Mouse (Mus musculus): ENCODE measurements at regions not wholly inside any gene's neighbourhood (a gene's known extent, or its start where the extent isn't known, plus 50 kb on each side); places are given as distances from the start of the nearest gene placed in this dataset.

DNA sequence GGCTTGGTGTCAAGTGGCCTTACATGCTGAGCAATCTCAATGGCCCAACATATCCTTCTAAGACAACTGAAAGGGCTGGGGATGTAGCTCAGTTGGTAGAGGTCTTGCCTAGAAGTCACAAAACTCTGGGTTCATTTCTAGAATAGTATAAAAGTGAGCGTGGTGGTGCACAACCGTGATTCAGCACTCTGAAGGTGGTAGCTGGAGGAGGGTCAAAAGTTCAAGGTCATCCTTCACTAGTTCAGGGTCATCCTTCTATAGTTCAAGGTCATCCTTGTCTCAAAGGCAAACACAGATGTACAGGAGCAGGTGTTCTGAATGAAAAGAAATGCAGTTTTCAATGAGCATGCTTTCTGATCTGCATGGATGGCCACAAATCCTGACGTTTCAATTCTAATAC, 101.5 kb upstream of the Marcks start:
- 80% methylated on average over 3 of the region's 3 CpGs for WGBS
- Histone ChIP-seq H3K27me3 (ENCODE audit: low read depth, poor library complexity, severe bottlenecking) (no peaks in the 10 kb centered on the region), H3K27ac (replicated peaks) (no peak overlapping the region), H3K4me3 (no peak overlapping the region), H3K9me3 (replicated peaks) (no peaks in the 10 kb centered on the region), H3K4me1 (peaks cover under 1% of the 10 kb centered on the region; the same call in 1 of the 2 replicates), H3K36me3 (no peaks in the 10 kb centered on the region)
- DNase-seq (ENCODE audit: low spot score) = no peak

DNA sequence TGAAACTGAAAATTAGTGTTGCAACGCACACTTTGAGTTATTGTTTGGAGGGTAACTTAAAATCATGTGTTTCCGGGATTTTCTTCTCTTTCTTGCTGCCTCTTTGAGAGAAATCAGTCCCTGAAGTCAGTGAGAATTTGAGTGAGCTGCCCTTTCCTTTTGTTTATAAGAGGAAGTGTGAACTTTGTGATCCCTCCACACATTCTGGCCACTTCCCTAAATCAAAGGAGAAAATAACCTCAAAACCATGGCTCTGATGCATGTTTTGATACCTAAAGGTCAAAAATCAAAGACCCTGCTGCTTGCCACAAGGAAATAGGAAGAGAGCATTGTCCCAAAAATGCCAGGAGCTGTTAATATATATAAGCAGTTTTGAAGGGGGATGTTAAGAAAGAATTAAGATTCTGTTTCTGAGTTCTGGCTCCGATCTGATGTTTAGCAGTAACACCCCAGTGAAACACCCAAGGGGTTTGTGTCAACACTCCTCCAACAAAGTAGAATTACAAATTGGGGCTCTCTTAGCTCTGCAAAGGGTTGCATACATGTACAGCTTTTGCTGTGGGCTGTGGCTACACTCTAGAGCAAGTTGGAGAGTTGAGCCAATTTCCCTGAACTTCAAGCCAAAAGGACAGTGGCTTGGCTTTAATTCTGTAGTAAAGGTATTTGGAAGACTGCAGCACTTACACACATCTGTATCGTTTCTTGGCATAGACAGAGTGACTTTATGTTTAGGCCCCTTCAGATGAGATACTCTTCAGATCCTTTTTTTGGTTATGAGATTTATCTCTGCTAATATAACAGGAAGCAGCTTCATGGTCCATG, 97.5 kb upstream of the Marcks start:
- Histone ChIP-seq H3K4me1 (peaks cover 24% of the 10 kb centered on the region), H3K36me3 (no peaks in the 10 kb centered on the region), H3K27me3 (ENCODE audit: low read depth, poor library complexity, severe bottlenecking) (no peaks in the 10 kb centered on the region), H3K27ac (replicated peaks) (no peak overlapping the region), H3K9me3 (replicated peaks) (no peaks in the 10 kb centered on the region), H3K4me3 (no peak overlapping the region)
- WGBS = 78% methylated on average over 4 of the region's 4 CpGs
- no peak for DNase-seq (ENCODE audit: low spot score)

DNA sequence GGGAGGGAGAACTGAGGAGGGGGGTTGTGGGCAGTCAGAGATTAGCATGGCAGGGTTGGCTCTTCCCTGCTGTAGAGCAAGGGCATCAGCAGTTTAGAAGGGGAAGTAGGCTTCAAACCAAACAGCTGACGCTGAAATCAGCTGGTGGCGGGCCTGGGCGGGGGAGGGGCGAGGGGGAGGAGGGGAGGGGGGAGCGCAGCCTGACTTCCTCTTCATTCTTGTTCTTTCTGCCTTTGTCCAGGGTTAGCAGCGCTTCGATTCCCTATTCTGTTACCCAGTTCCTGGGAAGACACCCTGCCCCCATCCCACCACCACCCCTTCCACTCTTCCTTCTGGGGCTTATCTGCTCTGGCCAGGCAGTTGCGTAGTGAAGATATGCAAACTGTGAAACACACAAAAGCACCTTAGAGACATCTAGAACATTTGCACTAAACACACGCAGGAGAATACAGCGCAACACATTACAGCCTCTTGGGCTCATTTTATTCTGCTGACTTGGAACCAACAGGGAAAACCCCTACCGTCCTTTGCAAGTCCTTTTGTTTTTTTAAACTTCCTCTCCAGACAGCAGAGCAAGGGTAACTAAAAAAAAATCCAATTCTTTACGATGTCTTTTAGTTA, 93.3 kb upstream of the Marcks start:
- Histone ChIP-seq H3K27ac (replicated peaks) (peak overlapping the region; percentile 82), H3K4me1 (peaks cover 26% of the 10 kb centered on the region), H3K27me3 (ENCODE audit: low read depth, poor library complexity, severe bottlenecking) (no peaks in the 10 kb centered on the region), H3K36me3 (no peaks in the 10 kb centered on the region), H3K4me3 (peak overlapping the region; percentile 34), H3K9me3 (replicated peaks) (no peaks in the 10 kb centered on the region)
- peak; percentile 68 for DNase-seq (ENCODE audit: low spot score)
- WGBS = 13% methylated on average over 12 of the region's 12 CpGs

DNA sequence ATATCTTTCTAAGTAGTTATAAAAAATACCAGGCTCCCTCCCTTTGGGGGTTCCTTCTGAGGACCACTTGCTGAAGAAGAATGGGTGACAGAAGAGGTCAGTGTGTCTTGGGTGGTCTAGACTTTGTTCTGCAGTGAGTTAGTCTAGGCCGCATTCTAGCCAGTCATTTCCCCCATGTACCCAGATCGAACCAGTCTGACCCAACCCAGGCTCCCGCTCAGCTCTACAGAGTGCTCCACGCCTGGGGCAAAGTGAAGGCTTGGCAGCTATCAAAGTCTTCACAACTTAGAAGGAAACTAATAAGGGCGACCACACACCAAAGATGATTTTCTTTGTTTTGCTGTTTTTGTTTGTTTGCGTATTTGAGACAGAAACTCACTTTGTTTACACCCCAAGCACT, 92.4 kb upstream of the Marcks start:
- H3K27ac ChIP-seq (replicated peaks) = peak overlapping the region; percentile 43; the same call in 1 of the 2 replicates
- H3K27me3 ChIP-seq (ENCODE audit: low read depth, poor library complexity, severe bottlenecking) = no peaks in the 10 kb centered on the region
- DNase-seq (ENCODE audit: low spot score) = no peak
- H3K4me1 ChIP-seq = peaks cover 26% of the 10 kb centered on the region
- H3K36me3 ChIP-seq = no peaks in the 10 kb centered on the region
- WGBS = 91% methylated on average over 6 of the region's 6 CpGs
- no peaks in the 10 kb centered on the region for H3K9me3 ChIP-seq (replicated peaks)
- no peak overlapping the region for H3K4me3 ChIP-seq

DNA sequence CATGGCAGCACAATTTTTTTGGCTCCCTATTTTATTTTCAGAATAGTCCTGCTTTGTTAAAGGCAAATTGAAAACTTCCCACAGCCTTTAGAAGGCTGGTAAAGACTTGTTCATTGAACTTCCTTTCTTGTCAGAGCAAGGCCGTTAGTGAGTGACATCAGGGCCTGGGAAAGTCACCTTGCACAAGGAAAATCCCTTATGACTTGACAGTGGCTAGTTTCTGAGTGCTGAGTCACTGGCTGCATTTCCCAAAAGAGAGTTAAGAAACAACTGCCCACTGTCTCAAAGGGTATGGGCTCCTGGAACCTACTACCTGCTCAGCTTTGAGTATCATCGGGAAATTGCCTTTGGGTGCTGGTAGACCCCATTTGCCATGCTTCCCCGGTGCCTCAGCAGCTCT, 89.2 kb upstream of the Marcks start:
- no peak for DNase-seq (ENCODE audit: low spot score)
- Histone ChIP-seq H3K27me3 (ENCODE audit: low read depth, poor library complexity, severe bottlenecking) (no peaks in the 10 kb centered on the region), H3K36me3 (no peaks in the 10 kb centered on the region), H3K27ac (replicated peaks) (no peak overlapping the region), H3K9me3 (replicated peaks) (no peaks in the 10 kb centered on the region), H3K4me1 (peaks cover 22% of the 10 kb centered on the region), H3K4me3 (no peak overlapping the region)
- 85% methylated on average over 3 of the region's 3 CpGs for WGBS

DNA sequence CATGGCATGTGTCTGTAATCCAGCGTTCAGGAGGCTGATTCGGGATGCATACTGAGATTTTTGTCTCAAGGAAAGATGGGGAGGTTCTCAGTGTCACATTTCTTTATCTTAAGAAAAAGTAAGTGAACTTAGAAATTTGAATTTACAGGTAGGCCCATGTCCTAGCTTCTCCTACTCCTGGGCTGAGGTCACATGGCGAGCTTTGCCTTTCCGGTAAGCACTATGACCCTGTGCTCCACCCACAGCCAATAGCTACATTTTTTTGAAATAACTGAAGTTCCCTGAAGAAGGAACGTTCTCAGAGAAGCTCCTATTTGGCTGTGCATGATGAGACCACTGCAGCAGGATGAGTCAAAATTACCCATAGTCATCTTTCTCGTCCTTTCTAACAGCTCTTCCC, 83.0 kb upstream of the Marcks start:
- no peak overlapping the region for H3K27ac ChIP-seq (replicated peaks)
- H3K4me3 ChIP-seq = no peak overlapping the region
- WGBS = 67% methylated on average over 6 of the region's 6 CpGs

GRCm38 (mm10) chr10:37220434-37220833, 81.7 kb upstream of the Marcks start:
- Histone ChIP-seq H3K27me3 (ENCODE audit: low read depth, poor library complexity, severe bottlenecking) (no peaks in the 10 kb centered on the region), H3K27ac (replicated peaks) (no peak overlapping the region), H3K4me3 (no peak overlapping the region), H3K36me3 (no peaks in the 10 kb centered on the region), H3K4me1 (peaks cover 16% of the 10 kb centered on the region; the same call in 1 of the 2 replicates), H3K9me3 (replicated peaks) (no peaks in the 10 kb centered on the region)
- DNase-seq (ENCODE audit: low spot score) = no peak
- WGBS = 76% methylated on average over 3 of the region's 3 CpGs

More for the DNA sequence above, 83.0 kb upstream of the Marcks start:
- no peaks in the 10 kb centered on the region for H3K9me3 ChIP-seq (replicated peaks)
- H3K27me3 ChIP-seq (ENCODE audit: low read depth, poor library complexity, severe bottlenecking) = no peaks in the 10 kb centered on the region
- H3K36me3 ChIP-seq = no peaks in the 10 kb centered on the region
- no peak for DNase-seq (ENCODE audit: low spot score)
- peaks cover 16% of the 10 kb centered on the region; the same call in 1 of the 2 replicates for H3K4me1 ChIP-seq

DNA sequence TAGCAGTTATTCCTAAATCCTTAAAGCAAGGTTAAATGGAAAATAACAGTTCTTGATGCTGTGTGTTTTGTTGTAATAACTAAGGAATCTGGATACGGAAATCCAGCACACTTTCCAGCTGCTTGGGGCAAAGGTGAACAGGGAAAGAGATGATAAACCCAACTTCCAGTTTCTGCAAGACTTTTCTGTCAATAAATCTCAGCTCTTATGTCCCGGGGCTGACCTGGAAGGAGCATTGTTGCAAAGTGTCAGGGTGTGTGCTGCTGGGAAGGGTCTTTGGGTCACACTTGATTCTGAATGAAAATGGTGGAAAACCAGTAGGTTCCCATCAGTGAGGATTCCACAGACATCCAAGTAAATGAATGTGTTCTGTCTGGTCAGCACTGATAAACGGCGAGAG, 81.2 kb upstream of the Marcks start:
- Histone ChIP-seq H3K9me3 (replicated peaks) (no peaks in the 10 kb centered on the region), H3K27ac (replicated peaks) (no peak overlapping the region), H3K36me3 (no peaks in the 10 kb centered on the region), H3K4me3 (no peak overlapping the region), H3K27me3 (ENCODE audit: low read depth, poor library complexity, severe bottlenecking) (no peaks in the 10 kb centered on the region), H3K4me1 (peaks cover 16% of the 10 kb centered on the region; the same call in 1 of the 2 replicates)
- 83% methylated on average over 4 of the region's 4 CpGs for WGBS
- no peak for DNase-seq (ENCODE audit: low spot score)

GRCm38 (mm10) chr10:37219381-37219780, 80.7 kb upstream of the Marcks start:
- Histone ChIP-seq H3K27ac (replicated peaks) (no peak overlapping the region), H3K4me1 (peaks cover 20% of the 10 kb centered on the region; the same call in 1 of the 2 replicates), H3K9me3 (replicated peaks) (no peaks in the 10 kb centered on the region), H3K4me3 (no peak overlapping the region), H3K27me3 (ENCODE audit: low read depth, poor library complexity, severe bottlenecking) (no peaks in the 10 kb centered on the region), H3K36me3 (no peaks in the 10 kb centered on the region)
- 86% methylated on average over 1 of the region's 1 CpGs for WGBS
- no peak for DNase-seq (ENCODE audit: low spot score)

- Histone ChIP-seq H3K4me1 (peaks cover 21% of the 10 kb centered on the region), H3K4me3 (no peak overlapping the region), H3K27me3 (ENCODE audit: low read depth, poor library complexity, severe bottlenecking) (no peaks in the 10 kb centered on the region), H3K27ac (replicated peaks) (no peak overlapping the region; the same call in 1 of the 2 replicates), H3K36me3 (no peaks in the 10 kb centered on the region), H3K9me3 (replicated peaks) (no peaks in the 10 kb centered on the region)
- 44% methylated on average over 5 of the region's 5 CpGs for WGBS
- DNase-seq (ENCODE audit: low spot score) = no peak
Observed at GRCm38 (mm10) chr10:37214656-37215055, 75.9 kb upstream of the Marcks start.

- Histone ChIP-seq H3K4me1 (peaks cover 13% of the 10 kb centered on the region), H3K27ac (replicated peaks) (no peak overlapping the region), H3K4me3 (no peak overlapping the region), H3K9me3 (replicated peaks) (no peaks in the 10 kb centered on the region), H3K36me3 (no peaks in the 10 kb centered on the region), H3K27me3 (ENCODE audit: low read depth, poor library complexity, severe bottlenecking) (no peaks in the 10 kb centered on the region)
- WGBS = 45% methylated on average over 1 of the region's 1 CpGs
- DNase-seq (ENCODE audit: low spot score) = no peak
Observed at GRCm38 (mm10) chr10:37212350-37213035, 73.8 kb upstream of the Marcks start.

DNA sequence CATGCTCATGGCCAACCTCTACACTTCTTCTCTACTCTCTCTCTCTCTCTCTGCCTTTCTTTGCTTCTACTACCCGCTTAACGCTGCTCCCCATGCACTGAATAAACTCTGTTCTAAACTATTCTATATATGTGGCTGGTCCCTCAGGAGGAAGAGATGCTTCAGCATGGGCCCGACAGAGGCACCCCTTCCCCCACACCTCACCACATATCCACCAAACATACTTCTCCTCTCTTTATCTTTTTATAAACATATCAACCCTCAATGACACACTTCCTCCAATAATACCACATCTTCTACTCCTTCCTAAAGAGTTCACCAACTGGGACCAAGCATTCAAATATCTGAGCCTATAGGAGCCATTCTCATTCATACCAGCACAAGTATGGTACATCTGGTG, 72.6 kb upstream of the Marcks start:
- WGBS = 90% methylated on average over 3 of the region's 3 CpGs
- DNase-seq (ENCODE audit: low spot score) = no peak
- no peaks in the 10 kb centered on the region for H3K36me3 ChIP-seq

DNA sequence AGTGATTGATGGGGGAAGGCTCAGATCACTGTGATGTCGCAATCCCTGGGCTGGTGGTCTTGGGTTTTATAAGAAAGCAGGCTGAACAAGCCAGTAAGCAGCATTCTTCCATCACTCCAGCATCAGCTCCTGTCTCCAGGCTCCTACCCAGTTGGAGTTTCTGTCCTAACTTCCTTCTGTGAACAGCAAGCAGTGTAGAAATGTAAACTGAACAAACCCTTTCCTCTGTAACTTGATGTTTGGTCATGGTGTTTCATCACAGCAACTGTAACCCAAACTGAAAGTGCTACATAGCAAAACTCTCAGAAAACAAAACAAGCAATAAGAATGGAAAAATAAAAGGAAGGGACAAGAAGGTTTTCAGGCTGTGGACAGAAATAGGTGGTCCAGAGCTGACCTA, 71.5 kb upstream of the Marcks start:
- 97% methylated on average over 1 of the region's 1 CpGs for WGBS
- Histone ChIP-seq H3K4me3 (no peak overlapping the region), H3K9me3 (replicated peaks) (no peaks in the 10 kb centered on the region), H3K27me3 (ENCODE audit: low read depth, poor library complexity, severe bottlenecking) (no peaks in the 10 kb centered on the region), H3K36me3 (no peaks in the 10 kb centered on the region), H3K4me1 (peaks cover 13% of the 10 kb centered on the region), H3K27ac (replicated peaks) (no peak overlapping the region)
- no peak for DNase-seq (ENCODE audit: low spot score)

More for the DNA sequence above, 72.6 kb upstream of the Marcks start:
- Histone ChIP-seq H3K4me3 (no peak overlapping the region), H3K9me3 (replicated peaks) (no peaks in the 10 kb centered on the region), H3K4me1 (peaks cover 13% of the 10 kb centered on the region), H3K27me3 (ENCODE audit: low read depth, poor library complexity, severe bottlenecking) (no peaks in the 10 kb centered on the region), H3K27ac (replicated peaks) (no peak overlapping the region)
